Mouse (Mus musculus): Measurements from ENCODE around the gene Prkg1. TPM values are rescaled to one million over a fixed set of nuclear protein-coding genes. Genes with fewer than 3 reads are reported as not detected.

The Prkg1 gene
- polyA plus RNA-seq, 1 experiment = 5.9 TPM

- Histone ChIP-seq H3K27ac (ENCODE audit: insufficient read depth, low read length) (no peak overlapping the region), H3K4me1 (ENCODE audit: control insufficient read depth, insufficient read depth, low read length) (no peaks in the 10 kb centered on the region; the same call in 1 of the 2 replicates)
- TF ChIP-seq POLR2A (IDR thresholded peaks at IDR 0.05; ENCODE audit: extremely low read depth, insufficient read depth, low read length) = no peak
- no peak for TF ChIP-seq CTCF (IDR thresholded peaks at IDR 0.05; ENCODE audit: extremely low read depth, insufficient read depth, low read length)
Measured at GRCm38 (mm10) chr19:30637471-30637870, 1127.4 kb downstream of the Prkg1 start.

GRCm38 (mm10) chr19:30631051-30631450 is 1133.8 kb downstream of the Prkg1 start:
- Histone ChIP-seq H3K27ac (ENCODE audit: insufficient read depth, low read length) (no peak overlapping the region), H3K4me3 (ENCODE audit: insufficient read depth, low read length) (no peak overlapping the region), H3K4me1 (ENCODE audit: control insufficient read depth, insufficient read depth, low read length) (no peaks in the 10 kb centered on the region)
- TF ChIP-seq CTCF (IDR thresholded peaks at IDR 0.05; ENCODE audit: extremely low read depth, insufficient read depth, low read length) (no peak), POLR2A (IDR thresholded peaks at IDR 0.05; ENCODE audit: extremely low read depth, insufficient read depth, low read length) (no peak)

More at GRCm38 (mm10) chr19:30637471-30637870, 1127.4 kb downstream of the Prkg1 start:
- no peak overlapping the region for H3K4me3 ChIP-seq (ENCODE audit: insufficient read depth, low read length)

GRCm38 (mm10) chr19:30626036-30626435 is 1138.8 kb downstream of the Prkg1 start:
- no peak overlapping the region for H3K4me3 ChIP-seq (ENCODE audit: insufficient read depth, low read length)
- no peak overlapping the region for H3K27ac ChIP-seq (ENCODE audit: insufficient read depth, low read length)
- H3K4me1 ChIP-seq (ENCODE audit: control insufficient read depth, insufficient read depth, low read length) = no peaks in the 10 kb centered on the region
- TF ChIP-seq CTCF (IDR thresholded peaks at IDR 0.05; ENCODE audit: extremely low read depth, insufficient read depth, low read length) = no peak
- TF ChIP-seq POLR2A (IDR thresholded peaks at IDR 0.05; ENCODE audit: extremely low read depth, insufficient read depth, low read length) = no peak

GRCm38 (mm10) chr19:30625391-30625790 is 1139.4 kb downstream of the Prkg1 start:
- TF ChIP-seq POLR2A (IDR thresholded peaks at IDR 0.05; ENCODE audit: extremely low read depth, insufficient read depth, low read length) = no peak
- TF ChIP-seq CTCF (IDR thresholded peaks at IDR 0.05; ENCODE audit: extremely low read depth, insufficient read depth, low read length) = no peak

GRCm38 (mm10) chr19:30623620-30624019 is 1141.2 kb downstream of the Prkg1 start:
- H3K4me1 ChIP-seq (ENCODE audit: control insufficient read depth, insufficient read depth, low read length) = no peaks in the 10 kb centered on the region
- no peak overlapping the region for H3K27ac ChIP-seq (ENCODE audit: insufficient read depth, low read length)
- no peak for TF ChIP-seq CTCF (IDR thresholded peaks at IDR 0.05; ENCODE audit: extremely low read depth, insufficient read depth, low read length)
- no peak for TF ChIP-seq POLR2A (IDR thresholded peaks at IDR 0.05; ENCODE audit: extremely low read depth, insufficient read depth, low read length)
- H3K4me3 ChIP-seq (ENCODE audit: insufficient read depth, low read length) = no peak overlapping the region

More at GRCm38 (mm10) chr19:30625391-30625790, 1139.4 kb downstream of the Prkg1 start:
- Histone ChIP-seq H3K27ac (ENCODE audit: insufficient read depth, low read length) (no peak overlapping the region), H3K4me1 (ENCODE audit: control insufficient read depth, insufficient read depth, low read length) (no peaks in the 10 kb centered on the region), H3K4me3 (ENCODE audit: insufficient read depth, low read length) (no peak overlapping the region)

- no peak overlapping the region for H3K4me3 ChIP-seq (ENCODE audit: insufficient read depth, low read length)
- no peak overlapping the region for H3K27ac ChIP-seq (ENCODE audit: insufficient read depth, low read length)
- H3K4me1 ChIP-seq (ENCODE audit: control insufficient read depth, insufficient read depth, low read length) = no peaks in the 10 kb centered on the region
- no peak for TF ChIP-seq CTCF (IDR thresholded peaks at IDR 0.05; ENCODE audit: extremely low read depth, insufficient read depth, low read length)
- TF ChIP-seq POLR2A (IDR thresholded peaks at IDR 0.05; ENCODE audit: extremely low read depth, insufficient read depth, low read length) = no peak
Measured at GRCm38 (mm10) chr19:30613150-30613865, 1151.5 kb downstream of the Prkg1 start.

GRCm38 (mm10) chr19:30586366-30586765 is 1178.5 kb downstream of the Prkg1 start:
- H3K4me1 ChIP-seq (ENCODE audit: control insufficient read depth, insufficient read depth, low read length) = no peaks in the 10 kb centered on the region
- no peak overlapping the region for H3K27ac ChIP-seq (ENCODE audit: insufficient read depth, low read length)
- H3K4me3 ChIP-seq (ENCODE audit: insufficient read depth, low read length) = no peak overlapping the region
- TF ChIP-seq CTCF (IDR thresholded peaks at IDR 0.05; ENCODE audit: extremely low read depth, insufficient read depth, low read length) = no peak
- TF ChIP-seq POLR2A (IDR thresholded peaks at IDR 0.05; ENCODE audit: extremely low read depth, insufficient read depth, low read length) = no peak

GRCm38 (mm10) chr19:30564516-30564915 is 1200.3 kb downstream of the Prkg1 start:
- no peak overlapping the region for H3K4me3 ChIP-seq (ENCODE audit: insufficient read depth, low read length)
- TF ChIP-seq CTCF (IDR thresholded peaks at IDR 0.05; ENCODE audit: extremely low read depth, insufficient read depth, low read length) (no peak), POLR2A (IDR thresholded peaks at IDR 0.05; ENCODE audit: extremely low read depth, insufficient read depth, low read length) (no peak)
- H3K27ac ChIP-seq (ENCODE audit: insufficient read depth, low read length) = no peak overlapping the region
- H3K4me1 ChIP-seq (ENCODE audit: control insufficient read depth, insufficient read depth, low read length) = no peaks in the 10 kb centered on the region

GRCm38 (mm10) chr19:30563876-30564275 is 1201.0 kb downstream of the Prkg1 start:
- TF ChIP-seq CTCF (IDR thresholded peaks at IDR 0.05; ENCODE audit: extremely low read depth, insufficient read depth, low read length) = no peak
- TF ChIP-seq POLR2A (IDR thresholded peaks at IDR 0.05; ENCODE audit: extremely low read depth, insufficient read depth, low read length) = no peak
- Histone ChIP-seq H3K27ac (ENCODE audit: insufficient read depth, low read length) (no peak overlapping the region), H3K4me1 (ENCODE audit: control insufficient read depth, insufficient read depth, low read length) (no peaks in the 10 kb centered on the region), H3K4me3 (ENCODE audit: insufficient read depth, low read length) (no peak overlapping the region)

GRCm38 (mm10) chr19:30558024-30558423 is 1206.8 kb downstream of the Prkg1 start:
- TF ChIP-seq POLR2A (IDR thresholded peaks at IDR 0.05; ENCODE audit: extremely low read depth, insufficient read depth, low read length) (no peak), CTCF (IDR thresholded peaks at IDR 0.05; ENCODE audit: extremely low read depth, insufficient read depth, low read length) (no peak)
- Histone ChIP-seq H3K27ac (ENCODE audit: insufficient read depth, low read length) (no peak overlapping the region), H3K4me1 (ENCODE audit: control insufficient read depth, insufficient read depth, low read length) (no peaks in the 10 kb centered on the region), H3K4me3 (ENCODE audit: insufficient read depth, low read length) (no peak overlapping the region)
